Mouse (Mus musculus) heart, postnatal 0 days (tissue): ENCODE results near the gene Ankrd26. TPM values are rescaled to one million over a fixed set of nuclear protein-coding genes. Genes with fewer than 3 reads are reported as not detected.

Source experiments
- ATAC-seq: fragments of 200-750 bp; cut with Nextera tagmentation; 2 replicates; pipeline ENCODE4 v1.8.0; 2017; ENCODE audit warnings: low read depth, moderate number of reproducible peaks, moderate library complexity; ENCODE audit not compliant: insufficient read depth
- DNase-seq: peaks from one replicate; pipeline ENCODE4 v3.0.0-alpha.2; 2016; ENCODE audit warnings: low spot score
- H3K27ac ChIP-seq: fragments of 300-500 bp; sonication (generic); 2 replicates; pipeline ENCODE4 v1.5.1; 2014; ENCODE audit warnings: low read depth, mild to moderate bottlenecking
- H3K27me3 ChIP-seq: fragments of 300-500 bp; sonication (generic); 2 replicates; pipeline ENCODE4 v1.6.1; 2014; ENCODE audit warnings: low read length, mixed read lengths; ENCODE audit not compliant: control insufficient read depth, insufficient read depth
- H3K36me3 ChIP-seq: fragments of 300-500 bp; sonication (generic); replicated peaks from 2 replicates; pipeline ENCODE4 v1.6.1; 2014; ENCODE audit warnings: low read length, mixed read lengths; ENCODE audit not compliant: control insufficient read depth, insufficient read depth
- H3K4me1 ChIP-seq: fragments of 300-500 bp; sonication (generic); 2 replicates; pipeline ENCODE4 v1.6.1; 2014; ENCODE audit warnings: antibody characterized with exemption; ENCODE audit not compliant: control insufficient read depth, insufficient read depth
- H3K4me2 ChIP-seq: fragments of 300-500 bp; sonication (generic); 2 replicates; pipeline ENCODE4 v1.6.1; 2014; ENCODE audit warnings: low read depth, mild to moderate bottlenecking, low read length, moderate library complexity
- H3K4me3 ChIP-seq: fragments of 300-500 bp; sonication (generic); 2 replicates; pipeline ENCODE4 v1.5.1; 2014; ENCODE audit warnings: low read depth, low read length
- H3K9ac ChIP-seq: fragments of 300-500 bp; sonication (generic); replicated peaks from 2 replicates; pipeline ENCODE4 v1.6.1; 2014; ENCODE audit warnings: low read depth, low read length, mixed read lengths
- H3K9me3 ChIP-seq: fragments of 300-500 bp; sonication (generic); replicated peaks from 2 replicates; pipeline ENCODE4 v1.6.1; 2016; ENCODE audit warnings: low read length; ENCODE audit not compliant: control insufficient read depth
- CTCF ChIP-seq: IDR thresholded peaks from 2 replicates; pipeline ENCODE4 v1.5.1; 2016; ENCODE audit warnings: antibody characterized with exemption, control low read depth, low read depth
- EP300 ChIP-seq: IDR thresholded peaks from 2 replicates; pipeline ENCODE4 v1.6.1; 2016; ENCODE audit warnings: antibody characterized with exemption, low read depth
- WGBS: fragments of 180-500 bp; shearing (Covaris S2); extraction: QIAGEN DNeasy Blood & Tissue Kit; methylation state at CpG from one replicate; pipeline ENCODE4 v1.1.7; 2014; 5-methylcytosine and 5-hydroxymethylcytosine counted together
- polyA plus RNA-seq: library from polyadenylated mRNA; unstranded; fragments of >200 nt; fragmentation: Nextera tagmentation; extraction: Ambion mirVana; gene quantifications from 2 replicates; pipeline ENCODE4 v1.2.1, GENCODE M21; 2015
- total RNA-seq: library from RNA; depleted of rRNA; stranded (reverse); fragments of >200 nt; gene quantifications from 2 replicates; pipeline ENCODE4 v1.2.3, GENCODE M21; 2014; ENCODE audit warnings: low replicate concordance

The Ankrd26 gene
- total and polyA plus RNA-seq, 2 experiments from 2014 or later = 2.6 to 3.9 TPM

- WGBS = 86% methylated on average over 9 of the region's 9 CpGs
- DNase-seq (no peak), ATAC-seq (no peak)
- no peaks in the 10 kb centered on the region for H3K4me1 ChIP-seq
- H3K27ac ChIP-seq = no peak overlapping the region
- no peak overlapping the region for H3K4me3 ChIP-seq
- H3K9ac ChIP-seq = no peak overlapping the region
- H3K9me3 ChIP-seq = no peaks in the 10 kb centered on the region
- H3K36me3 ChIP-seq = peaks cover 62% of the 10 kb centered on the region
- TF ChIP-seq CTCF (no peak), EP300 (no peak)
- H3K27me3 ChIP-seq = no peaks in the 10 kb centered on the region
- no peak overlapping the region for H3K4me2 ChIP-seq
These were observed 28.6 kb downstream of the Ankrd26 start for GRCm38 (mm10) chr6:118533381-118533780.

DNA sequence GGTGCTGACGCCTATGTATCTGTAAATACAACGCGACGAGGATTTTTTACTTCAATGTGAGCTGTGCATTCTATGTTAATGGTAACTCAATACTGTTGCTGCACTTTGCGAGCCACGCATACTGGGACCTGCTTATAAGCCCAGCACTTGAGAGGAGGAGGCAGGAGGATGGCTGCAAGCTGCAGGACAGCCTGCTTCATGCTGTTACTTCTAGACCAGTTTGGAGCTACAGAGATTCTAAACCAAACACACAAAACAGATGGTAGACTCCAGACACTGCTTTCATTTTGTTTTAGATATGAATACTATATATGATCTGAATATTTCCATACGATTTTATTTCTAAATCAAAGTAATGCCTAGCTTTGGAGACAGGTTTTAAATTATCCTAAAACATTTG lies 41.4 kb downstream of the Ankrd26 start:
- Histone ChIP-seq H3K36me3 (peaks cover 55% of the 10 kb centered on the region), H3K27me3 (no peaks in the 10 kb centered on the region), H3K4me3 (no peak overlapping the region), H3K4me1 (no peaks in the 10 kb centered on the region), H3K9ac (no peak overlapping the region), H3K9me3 (no peaks in the 10 kb centered on the region), H3K4me2 (no peak overlapping the region), H3K27ac (no peak overlapping the region)
- TF ChIP-seq CTCF (no peak), EP300 (no peak)
- 89% methylated on average over 7 of the region's 7 CpGs for WGBS
- ATAC-seq = no peak
- no peak for DNase-seq

- TF ChIP-seq CTCF (no peak), EP300 (no peak)
- H3K4me2 ChIP-seq = no peak overlapping the region
- no peak overlapping the region for H3K4me3 ChIP-seq
- H3K36me3 ChIP-seq = peaks cover 38% of the 10 kb centered on the region
- no peaks in the 10 kb centered on the region for H3K27me3 ChIP-seq
- no peaks in the 10 kb centered on the region for H3K9me3 ChIP-seq
- 85% methylated on average over 12 of the region's 12 CpGs for WGBS
- H3K27ac ChIP-seq = no peak overlapping the region
- H3K9ac ChIP-seq = no peak overlapping the region
- ATAC-seq (no peak), DNase-seq (no peak)
- no peaks in the 10 kb centered on the region for H3K4me1 ChIP-seq
These were observed 48.6 kb downstream of the Ankrd26 start for GRCm38 (mm10) chr6:118513335-118514012.

- no peak overlapping the region for H3K4me2 ChIP-seq
- DNase-seq (no peak), ATAC-seq (no peak)
- no peaks in the 10 kb centered on the region for H3K9me3 ChIP-seq
- H3K4me3 ChIP-seq = no peak overlapping the region
- no peaks in the 10 kb centered on the region for H3K4me1 ChIP-seq
- no peak overlapping the region for H3K27ac ChIP-seq
- TF ChIP-seq CTCF = no peak
- no peak for TF ChIP-seq EP300
- WGBS = 78% methylated on average over 7 of the region's 7 CpGs
- no peaks in the 10 kb centered on the region for H3K27me3 ChIP-seq
- peaks cover 9% of the 10 kb centered on the region; the same call in 1 of the 2 replicates for H3K36me3 ChIP-seq
- H3K9ac ChIP-seq = no peak overlapping the region
These were observed 63.0 kb downstream of the Ankrd26 start for GRCm38 (mm10) chr6:118499010-118499409.

GRCm38 (mm10) chr6:118482125-118482524 lies 79.9 kb downstream of the Ankrd26 start:
- no peak for ATAC-seq
- no peaks in the 10 kb centered on the region for H3K36me3 ChIP-seq

More at GRCm38 (mm10) chr6:118482125-118482524, 79.9 kb downstream of the Ankrd26 start:
- H3K27me3 ChIP-seq = no peaks in the 10 kb centered on the region
- TF ChIP-seq EP300 = no peak
- no peak for TF ChIP-seq CTCF
- H3K4me3 ChIP-seq = no peak overlapping the region
- no peak overlapping the region for H3K27ac ChIP-seq
- H3K4me1 ChIP-seq = no peaks in the 10 kb centered on the region; the same call in 1 of the 2 replicates
- H3K4me2 ChIP-seq = no peak overlapping the region
- no peak overlapping the region for H3K9ac ChIP-seq
- no peaks in the 10 kb centered on the region for H3K9me3 ChIP-seq
- DNase-seq = no peak
- 70% methylated on average over 1 of the region's 1 CpGs for WGBS
